Mouse (Mus musculus) limb, embryonic 14.5 days (tissue): ENCODE data around the gene Boll. TPM values are rescaled to one million over a fixed set of nuclear protein-coding genes. Genes with fewer than 3 reads are reported as not detected.

Experiments used
- ATAC-seq: fragments of 200-750 bp; cut with Nextera tagmentation; 2 replicates; pipeline ENCODE4 v1.8.0; 2017; ENCODE audit warnings: low read depth, moderate number of reproducible peaks, moderate TSS enrichment; ENCODE audit not compliant: low FRiP score
- DNase-seq: peaks from one replicate; pipeline ENCODE4 v3.0.0-alpha.2; 2015; ENCODE audit warnings: low spot score
- H3K27ac ChIP-seq: fragments of 300-500 bp; sonication (generic); replicated peaks from 2 replicates; pipeline ENCODE4 v1.5.1; 2014; ENCODE audit warnings: low read depth, mild to moderate bottlenecking, low read length, moderate library complexity, mixed read lengths
- H3K27me3 ChIP-seq: fragments of 300-500 bp; sonication (generic); 2 replicates; pipeline ENCODE4 v1.6.1; 2014; ENCODE audit warnings: low read length, mixed read lengths; ENCODE audit not compliant: control insufficient read depth, insufficient read depth
- H3K36me3 ChIP-seq: fragments of 300-500 bp; sonication (generic); 2 replicates; pipeline ENCODE4 v1.6.1; 2014; ENCODE audit warnings: mild to moderate bottlenecking, low read length, moderate library complexity, mixed read lengths; ENCODE audit not compliant: control insufficient read depth, insufficient read depth
- H3K4me1 ChIP-seq: fragments of 300-500 bp; sonication (generic); 2 replicates; pipeline ENCODE4 v1.6.1; 2014; ENCODE audit warnings: antibody characterized with exemption, low read length, mixed read lengths; ENCODE audit not compliant: control insufficient read depth, insufficient read depth
- H3K4me2 ChIP-seq: fragments of 300-500 bp; sonication (generic); replicated peaks from 2 replicates; pipeline ENCODE4 v1.6.1; 2014; ENCODE audit warnings: low read depth, mild to moderate bottlenecking, low read length, moderate library complexity; ENCODE audit not compliant: severe bottlenecking
- H3K4me3 ChIP-seq: fragments of 300-500 bp; sonication (generic); replicated peaks from 2 replicates; pipeline ENCODE4 v1.5.1; 2014; ENCODE audit warnings: low read length
- H3K9ac ChIP-seq: fragments of 300-500 bp; sonication (generic); 2 replicates; pipeline ENCODE4 v1.6.1; 2014; ENCODE audit warnings: mild to moderate bottlenecking, low read depth, low read length, moderate library complexity; ENCODE audit not compliant: severe bottlenecking
- H3K9me3 ChIP-seq: fragments of 300-500 bp; sonication (generic); 2 replicates; pipeline ENCODE4 v1.6.1; 2016; ENCODE audit warnings: low read length; ENCODE audit not compliant: control insufficient read depth
- POLR2A ChIP-seq: fragments of 200-500 bp; IDR thresholded peaks from 2 replicates; pipeline ENCODE4 v1.8.0; 2012; ENCODE audit warnings: inconsistent platforms, mild to moderate bottlenecking, moderate library complexity, borderline replicate concordance; ENCODE audit not compliant: insufficient read depth, insufficient read length; ENCODE audit errors: extremely low read depth
- WGBS: fragments of 180-500 bp; shearing (Covaris S2); extraction: QIAGEN DNeasy Blood & Tissue Kit; methylation state at CpG from one replicate; pipeline ENCODE4 v1.1.7; 2014; 5-methylcytosine and 5-hydroxymethylcytosine counted together
- polyA plus RNA-seq, 2 experiments: library from polyadenylated mRNA; depleted of rRNA in 1 of 2; stranded (reverse) in 1 of 2; unstranded in 1 of 2; fragments of >200 nt; fragmentation: Nextera tagmentation in 1 of 2; extraction: Ambion mirVana in 1 of 2; gene quantifications; 2 replicates each; pipeline versions ENCODE4 v1.2.1 to v1.2.3; 2012 to 2014

Gene Boll
- polyA plus RNA-seq, 2 experiments = 0.24 to 0.99 TPM

DNA sequence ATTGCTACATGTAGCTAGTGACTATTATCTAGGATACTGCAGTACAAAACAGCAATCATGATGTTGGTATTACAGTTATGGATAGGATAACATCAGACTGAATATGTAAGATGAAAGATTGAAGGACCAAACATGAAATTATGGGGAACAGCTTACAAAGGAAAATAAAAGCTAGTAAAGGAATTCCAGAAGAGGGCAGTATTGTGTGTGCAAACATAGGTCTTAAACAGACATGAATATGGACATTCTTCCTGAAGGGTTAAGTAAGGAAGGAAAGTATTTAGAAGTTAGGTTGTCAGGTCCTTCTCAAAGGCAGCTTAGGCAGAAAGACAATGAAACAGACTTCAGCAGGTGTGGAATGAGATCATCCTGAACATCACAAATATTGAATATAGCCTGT is 62.2 kb downstream of the Boll start:
- H3K36me3 ChIP-seq = no peaks in the 10 kb centered on the region
- H3K27ac ChIP-seq = no peak overlapping the region
- no peak for TF ChIP-seq POLR2A
- peaks cover 8% of the 10 kb centered on the region for H3K9me3 ChIP-seq
- H3K9ac ChIP-seq = no peak overlapping the region
- DNase-seq (peak; percentile 11), ATAC-seq (no peak)
- no peak overlapping the region for H3K4me2 ChIP-seq
- no peaks in the 10 kb centered on the region for H3K4me1 ChIP-seq
- H3K4me3 ChIP-seq = no peak overlapping the region
- H3K27me3 ChIP-seq = no peaks in the 10 kb centered on the region

DNA sequence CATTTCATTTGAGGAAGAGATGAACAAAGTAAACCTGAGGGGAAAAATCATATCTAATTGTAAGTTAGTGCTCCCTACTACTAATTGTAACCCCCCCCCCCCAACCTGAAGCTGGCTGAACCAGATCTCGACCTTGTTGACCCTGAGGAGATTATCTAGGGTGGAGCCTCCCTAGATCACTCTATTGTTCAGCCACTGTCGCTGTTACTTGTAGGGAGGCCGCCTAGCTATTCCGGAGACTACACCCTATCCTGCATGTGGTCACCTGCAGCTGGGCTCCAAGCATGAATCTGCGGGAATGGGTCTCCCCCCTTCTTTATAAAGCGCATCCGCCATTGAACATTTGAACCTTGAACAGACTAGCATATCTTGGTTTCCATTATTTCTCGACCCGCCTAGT is 84.2 kb downstream of the Boll start:
- Histone ChIP-seq H3K36me3 (no peaks in the 10 kb centered on the region), H3K4me3 (no peak overlapping the region), H3K9ac (no peak overlapping the region), H3K9me3 (no peaks in the 10 kb centered on the region), H3K27me3 (no peaks in the 10 kb centered on the region), H3K27ac (no peak overlapping the region), H3K4me2 (no peak overlapping the region), H3K4me1 (no peaks in the 10 kb centered on the region)
- TF ChIP-seq POLR2A = no peak
- DNase-seq = no peak
- 81% methylated on average over 9 of the region's 9 CpGs for WGBS
- no peak for ATAC-seq

DNA sequence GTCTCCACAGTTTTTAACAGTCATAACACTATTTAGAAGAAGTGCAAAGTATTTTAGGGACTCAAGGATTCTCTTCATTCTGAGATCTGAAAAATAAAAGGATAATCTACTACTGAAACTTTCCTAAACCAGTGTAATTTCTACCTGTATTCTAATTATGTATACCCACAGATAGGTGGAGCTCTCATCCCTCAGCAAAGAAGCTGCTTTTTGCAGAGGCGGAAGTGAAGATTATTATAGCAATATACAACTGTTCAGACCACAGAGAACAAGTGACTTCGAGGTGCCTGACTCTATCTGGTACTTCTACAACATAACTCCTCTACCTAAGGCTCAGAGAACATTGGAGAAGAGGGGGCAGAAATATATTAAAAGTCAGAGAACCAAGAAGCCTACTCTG is 97.8 kb downstream of the Boll start:
- Histone ChIP-seq H3K9ac (no peak overlapping the region), H3K36me3 (no peaks in the 10 kb centered on the region), H3K4me1 (no peaks in the 10 kb centered on the region), H3K27me3 (no peaks in the 10 kb centered on the region), H3K4me3 (no peak overlapping the region), H3K9me3 (no peaks in the 10 kb centered on the region), H3K27ac (no peak overlapping the region), H3K4me2 (no peak overlapping the region)
- ATAC-seq = no peak
- no peak for DNase-seq
- no peak for TF ChIP-seq POLR2A
- 81% methylated on average over 2 of the region's 2 CpGs for WGBS

DNA sequence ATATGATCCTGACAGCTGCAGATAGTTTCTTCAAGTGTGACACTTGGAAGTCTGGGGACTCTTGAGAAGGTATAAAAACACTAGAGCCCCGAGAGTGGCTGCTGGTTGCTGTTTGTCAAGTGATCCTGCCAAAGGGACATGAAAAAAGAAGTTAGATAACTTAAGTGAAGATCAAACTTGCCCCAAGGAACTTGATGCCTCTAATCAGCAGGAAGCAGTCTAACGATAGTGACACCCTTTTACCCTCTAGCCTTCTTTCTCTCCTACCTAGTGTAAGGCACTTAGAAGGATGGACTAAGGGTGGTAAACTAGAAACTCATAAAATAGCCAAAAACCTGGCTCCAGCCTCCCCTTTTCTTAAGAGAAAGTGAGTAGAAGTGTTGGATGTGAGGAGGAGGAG is 98.9 kb downstream of the Boll start:
- Histone ChIP-seq H3K4me1 (no peaks in the 10 kb centered on the region), H3K9me3 (no peaks in the 10 kb centered on the region), H3K36me3 (no peaks in the 10 kb centered on the region), H3K27ac (no peak overlapping the region), H3K4me3 (no peak overlapping the region), H3K9ac (no peak overlapping the region), H3K4me2 (no peak overlapping the region), H3K27me3 (no peaks in the 10 kb centered on the region)
- 30% methylated on average over 2 of the region's 2 CpGs for WGBS
- no peak for ATAC-seq
- DNase-seq = no peak
- no peak for TF ChIP-seq POLR2A

DNA sequence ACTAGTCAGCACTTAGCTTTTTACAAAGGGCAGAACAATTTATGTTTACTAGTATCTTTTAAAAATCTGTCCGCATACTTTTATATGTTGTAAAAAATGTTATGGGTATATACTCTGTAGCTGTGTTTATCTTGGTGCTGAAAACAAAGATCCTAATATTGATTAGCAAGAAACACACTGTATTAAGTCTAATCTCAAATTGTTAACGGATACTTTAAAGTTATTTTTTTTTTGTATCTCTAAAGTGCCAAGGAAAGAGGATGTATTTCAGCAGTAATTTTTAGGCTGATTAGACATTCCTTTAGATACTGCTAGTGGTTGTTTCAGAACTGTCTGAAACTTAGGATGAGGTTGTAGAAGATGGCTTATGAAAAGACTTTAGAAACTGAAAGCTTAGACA is 116.9 kb downstream of the Boll start:
- Histone ChIP-seq H3K4me2 (no peak overlapping the region), H3K36me3 (no peaks in the 10 kb centered on the region), H3K27me3 (no peaks in the 10 kb centered on the region), H3K4me3 (no peak overlapping the region), H3K4me1 (no peaks in the 10 kb centered on the region), H3K9ac (no peak overlapping the region), H3K9me3 (no peaks in the 10 kb centered on the region), H3K27ac (no peak overlapping the region)
- 61% methylated on average over 2 of the region's 2 CpGs for WGBS
- no peak for TF ChIP-seq POLR2A
- ATAC-seq (no peak), DNase-seq (no peak)

DNA sequence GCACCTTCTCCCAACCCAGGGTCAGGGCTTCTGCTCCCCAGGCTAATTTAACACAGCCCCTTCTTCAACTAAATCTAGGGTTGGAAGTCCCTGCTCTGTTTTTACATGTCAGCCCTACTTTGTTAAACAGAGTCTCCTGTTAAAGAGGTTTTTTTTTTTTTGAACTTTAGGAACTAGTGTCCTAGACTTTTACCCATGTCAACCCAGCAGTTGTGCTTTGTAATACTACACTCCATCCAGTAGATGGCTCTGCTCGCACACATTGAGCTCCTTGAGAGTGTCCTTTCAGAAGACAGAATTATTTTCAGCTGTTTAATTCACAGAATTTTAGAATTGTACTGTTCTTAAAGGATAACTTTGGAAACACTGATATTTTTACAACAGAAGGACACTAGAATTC is 124.0 kb downstream of the Boll start:
- H3K9ac ChIP-seq = no peak overlapping the region
- no peak for ATAC-seq
- 0% methylated on average over 1 of the region's 1 CpGs for WGBS
- H3K27ac ChIP-seq = no peak overlapping the region
- H3K4me2 ChIP-seq = peak overlapping the region; percentile 87
- no peaks in the 10 kb centered on the region for H3K36me3 ChIP-seq
- H3K9me3 ChIP-seq = no peaks in the 10 kb centered on the region
- peak; percentile 74 for DNase-seq
- TF ChIP-seq POLR2A = no peak
- peak overlapping the region; percentile 73 for H3K4me3 ChIP-seq
- H3K4me1 ChIP-seq = peaks cover 14% of the 10 kb centered on the region
- H3K27me3 ChIP-seq = no peaks in the 10 kb centered on the region
